Mouse (Mus musculus) C3H10T1/2 (cell line): ENCODE results near the gene Olfr701. TPM values are rescaled to one million over a fixed set of nuclear protein-coding genes. Genes with fewer than 3 reads are reported as not detected.

ENCODE experiments used
- polyA plus RNA-seq, 2 experiments: library from polyadenylated mRNA; unstranded; fragments of >200 nt; fragmentation: generic; extraction: Trizol; gene quantifications; one replicate each; pipeline ENCODE4 v1.2.1; 2012; ENCODE audit warnings: missing spikeins in 2 of 2

The Olfr701 gene
- not detected for polyA plus RNA-seq

GRCm38 (mm10) chr7:106813829-106814228 lies at the start of gene Olfr701:
Gene Olfr701, plus strand, starts transcription at chr7:106814129.

DNA sequence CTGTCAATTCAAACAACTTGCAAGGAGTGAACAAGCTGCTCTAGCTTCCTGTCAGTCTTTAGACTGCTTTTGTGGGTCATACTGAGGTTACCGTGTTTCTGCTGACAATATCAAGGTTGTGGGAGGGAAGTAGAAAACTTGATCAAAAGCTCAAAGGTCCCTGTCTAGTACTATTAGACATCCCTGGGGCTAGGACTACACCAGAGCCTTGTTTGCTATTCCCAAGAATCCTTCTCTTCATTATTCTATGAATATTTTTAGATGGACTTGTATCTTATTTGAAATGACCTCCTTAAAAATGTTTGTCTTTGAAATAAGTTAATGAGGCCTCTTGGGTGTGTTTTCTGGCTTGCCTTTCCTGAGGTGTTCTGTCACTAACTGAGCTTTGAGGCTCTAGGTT lies 20.8 kb upstream of the Olfr701 start, which contains the start of gene Olfr699:
TSS of gene Olfr699 (minus strand) at position 101 of the 400 bp plus-strand sequence.

GRCm38 (mm10) chr7:106808734-106809133 lies 5.2 kb upstream of the Olfr701 start, which contains the start of gene Olfr700:
Gene Olfr700, minus strand, starts transcription at chr7:106808834.

GRCm38 (mm10) chr7:106833793-106834192 lies 19.9 kb downstream of the Olfr701 start, which contains the start of gene Olfr702:
Gene Olfr702, minus strand, starts transcription at chr7:106833893.

GRCm38 (mm10) chr7:106843060-106843459 lies 29.1 kb downstream of the Olfr701 start, which contains the start of gene Olfr703:
Gene Olfr703, plus strand, starts transcription at chr7:106843360.

GRCm38 (mm10) chr7:106862885-106863284 lies 49.0 kb downstream of the Olfr701 start, which contains the start of gene Olfr704:
Gene Olfr704, plus strand, starts transcription at chr7:106863185.

Other genes starting within 250 kb of the Olfr701 start
- gene Olfr693, start 133.5 kb upstream of the Olfr701 start, polyA plus RNA-seq = not detected
- gene Olfr694, start 122.3 kb upstream of the Olfr701 start, polyA plus RNA-seq = not detected
- gene Olfr695, start 97.7 kb upstream of the Olfr701 start, polyA plus RNA-seq = not detected
- not detected for gene Olfr697, start 71.7 kb upstream of the Olfr701 start, polyA plus RNA-seq
- gene Olfr698, start 58.7 kb upstream of the Olfr701 start, polyA plus RNA-seq = not detected
- gene Olfr699, start 20.9 kb upstream of the Olfr701 start, polyA plus RNA-seq = not detected
- not detected for gene Olfr700, start 5.3 kb upstream of the Olfr701 start, polyA plus RNA-seq
- gene Olfr702, start 19.8 kb downstream of the Olfr701 start, polyA plus RNA-seq = not detected
- gene Olfr703, start 29.2 kb downstream of the Olfr701 start, polyA plus RNA-seq = not detected
- gene Olfr704, start 49.1 kb downstream of the Olfr701 start, polyA plus RNA-seq = not detected
- gene Olfr705, start 62.8 kb downstream of the Olfr701 start, polyA plus RNA-seq = not detected
- gene Olfr706, start 74.0 kb downstream of the Olfr701 start, polyA plus RNA-seq = not detected
- not detected for gene Olfr707, start 87.1 kb downstream of the Olfr701 start, polyA plus RNA-seq
- not detected for gene Olfr1532-ps1, start 93.9 kb downstream of the Olfr701 start, polyA plus RNA-seq
- gene Olfr709-ps1, start 118.1 kb downstream of the Olfr701 start, polyA plus RNA-seq = not detected
- gene Olfr710, start 134.2 kb downstream of the Olfr701 start, polyA plus RNA-seq = not detected
- not detected for gene Olfr6, start 149.8 kb downstream of the Olfr701 start, polyA plus RNA-seq
- gene Olfr711, start 161.3 kb downstream of the Olfr701 start, polyA plus RNA-seq = not detected
- not detected for gene Olfr2, start 191.9 kb downstream of the Olfr701 start, polyA plus RNA-seq
- not detected for gene Olfr713, start 217.0 kb downstream of the Olfr701 start, polyA plus RNA-seq